Mouse (Mus musculus) retina, postnatal 7 days (tissue): ENCODE results near the gene Wipf2.
"Not testable (repeated sequence)": the region's sequence is repeated elsewhere in the genome, so short reads cannot be mapped to it uniquely, and the experiment has no call there.

Source experiments
- DNase-seq: peaks from one replicate; pipeline ENCODE4 v3.0.0-alpha.2; 2012; ENCODE audit warnings: low read depth, low spot score

Wipf2 gene

DNA sequence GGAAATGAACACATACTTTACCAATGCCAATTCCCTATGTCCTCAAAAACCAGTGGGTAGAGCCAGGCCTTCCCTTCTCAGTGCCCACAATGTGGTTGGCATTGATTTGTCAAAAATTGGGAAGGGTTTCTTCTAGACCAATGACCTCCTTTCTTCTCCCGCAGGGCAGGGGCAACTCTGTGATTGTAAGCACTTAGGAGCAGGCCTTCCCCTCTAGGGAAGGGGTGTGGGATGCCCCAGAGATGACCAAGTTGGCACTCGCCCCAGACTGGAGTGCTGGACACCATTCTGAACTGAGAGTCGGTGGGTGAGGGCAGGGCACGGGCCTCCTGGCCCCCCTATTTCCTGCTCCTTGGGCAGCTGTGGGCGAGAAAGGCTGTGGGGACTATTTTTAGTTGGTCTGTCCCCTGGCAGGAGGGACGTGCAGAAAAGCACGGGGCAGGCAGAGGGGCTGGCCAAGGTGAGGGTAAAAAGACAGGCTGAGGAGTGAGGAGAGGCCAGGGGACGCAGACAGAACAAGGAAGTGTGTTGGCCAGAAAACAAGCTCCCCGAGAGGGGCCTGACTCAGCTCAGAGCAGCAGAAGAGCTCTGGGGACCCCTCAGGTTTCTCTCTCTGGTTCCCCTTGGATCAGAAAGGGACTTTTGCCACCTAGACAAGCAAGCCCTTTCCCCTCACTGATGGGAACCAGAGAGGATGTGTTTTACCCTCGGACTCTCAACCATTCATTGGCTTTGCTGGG is 67.5 kb downstream of the Wipf2 start:
- no peak for DNase-seq

DNA sequence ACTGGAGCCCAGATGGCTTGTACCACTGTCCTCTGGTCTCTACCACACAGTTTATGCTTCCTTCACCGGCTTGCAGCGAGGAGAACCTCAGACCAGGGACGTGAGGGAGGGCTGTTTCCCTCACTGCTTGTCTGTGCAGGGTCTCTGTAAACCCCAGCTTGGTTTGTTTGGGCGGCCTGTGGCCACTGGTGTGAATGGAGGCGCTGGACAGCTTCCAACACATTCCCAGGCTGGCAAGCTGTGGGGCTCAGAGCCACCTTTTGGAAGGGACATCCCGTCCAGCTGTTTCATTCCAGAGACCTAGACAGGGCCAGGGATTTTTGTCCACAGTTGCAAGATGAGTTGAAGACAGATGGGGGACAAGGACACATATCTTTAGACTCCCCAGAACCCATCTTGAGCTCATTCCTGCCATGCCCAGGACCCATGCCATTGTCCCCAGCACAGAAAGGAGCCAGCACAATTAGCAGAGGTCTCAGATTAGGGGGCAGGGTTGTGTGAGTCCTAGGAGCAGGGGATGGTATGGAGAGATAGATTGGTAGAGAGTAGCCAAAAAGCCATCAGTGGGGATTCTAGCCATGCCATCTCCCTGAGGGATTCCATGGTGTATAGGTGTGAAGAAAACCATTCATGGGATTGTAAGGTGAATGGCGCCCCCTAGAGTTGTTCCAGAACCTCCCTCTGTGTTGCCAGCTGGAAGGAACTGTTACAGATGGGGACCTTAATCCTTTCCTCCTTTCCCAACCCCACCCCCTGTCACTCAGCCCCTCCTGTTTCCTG is 68.3 kb downstream of the Wipf2 start:
- DNase-seq = no peak

- DNase-seq = no peak
Measured at GRCm38 (mm10) chr11:98932293-98933091, 69.1 kb downstream of the Wipf2 start.

GRCm38 (mm10) chr11:98933151-98933550 is 69.7 kb downstream of the Wipf2 start:
- no peak for DNase-seq

- DNase-seq = not testable (repeated sequence)
Measured at GRCm38 (mm10) chr11:98933847-98934246, 70.4 kb downstream of the Wipf2 start.

DNA sequence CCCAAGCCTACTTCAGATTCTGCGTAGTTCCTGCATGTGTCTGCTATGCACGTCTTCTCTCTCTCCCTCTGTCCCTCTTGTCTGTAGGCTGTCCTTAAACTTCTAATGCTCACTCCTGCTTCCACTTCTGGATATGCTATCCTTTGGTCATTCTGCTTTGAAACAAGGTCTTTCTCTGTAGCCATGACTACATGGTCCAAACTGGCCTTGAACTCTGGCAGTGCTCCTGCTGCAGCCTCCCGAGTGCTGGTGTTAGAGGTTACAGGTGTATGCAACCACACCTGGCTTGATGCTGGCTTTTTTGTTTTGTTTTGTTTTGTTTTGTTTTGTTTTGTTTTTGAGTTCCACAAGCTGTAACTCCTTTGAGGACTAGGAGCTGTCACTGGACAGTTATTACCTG is 70.9 kb downstream of the Wipf2 start:
- no peak for DNase-seq

DNA sequence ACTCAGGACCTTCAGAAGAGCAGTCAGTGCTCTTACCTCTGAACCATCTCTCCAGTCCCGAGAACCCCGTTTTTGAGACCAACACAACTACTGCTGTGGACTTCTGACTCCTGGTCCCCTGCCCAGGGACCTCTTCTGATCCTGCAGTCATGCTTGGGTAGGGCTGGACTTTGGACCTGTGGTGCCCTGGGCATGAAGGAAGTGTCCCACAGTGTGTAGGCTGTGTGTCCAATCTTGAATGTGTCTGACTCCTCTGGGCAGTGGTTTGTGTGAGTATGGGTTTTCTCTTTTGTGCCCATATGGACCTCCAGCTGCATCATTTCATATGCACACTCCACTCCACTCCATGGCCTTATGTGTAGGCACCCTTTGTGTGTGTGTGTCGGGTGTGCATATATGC is 71.7 kb downstream of the Wipf2 start:
- no peak for DNase-seq

DNA sequence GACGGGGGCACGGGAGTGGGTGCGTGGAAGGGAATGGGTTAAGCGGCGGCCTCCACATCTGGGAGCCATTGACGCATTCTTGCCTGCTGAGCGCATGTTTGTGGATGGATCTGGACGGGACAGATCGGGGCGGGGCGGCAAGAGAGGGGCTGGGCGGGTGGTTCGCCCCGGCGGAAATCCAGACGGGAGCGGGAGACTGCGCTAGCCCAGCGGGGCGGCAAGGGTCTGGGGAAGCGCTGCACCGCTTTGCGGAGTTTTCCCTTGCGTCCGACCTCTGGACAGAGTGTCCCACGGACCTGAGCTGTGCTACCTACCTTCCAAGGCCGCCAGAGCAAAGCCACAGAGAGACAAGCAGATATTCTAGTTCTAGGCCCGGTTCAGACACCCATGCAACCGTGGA is 72.7 kb downstream of the Wipf2 start:
- DNase-seq = no peak

- DNase-seq = no peak
Measured at GRCm38 (mm10) chr11:98936606-98937409, 73.4 kb downstream of the Wipf2 start.

GRCm38 (mm10) chr11:98937410-98937913 is 74.0 kb downstream of the Wipf2 start:
- peak; percentile 76 for DNase-seq

- DNase-seq = no peak
Measured at GRCm38 (mm10) chr11:98937914-98938694, 74.7 kb downstream of the Wipf2 start.

DNA sequence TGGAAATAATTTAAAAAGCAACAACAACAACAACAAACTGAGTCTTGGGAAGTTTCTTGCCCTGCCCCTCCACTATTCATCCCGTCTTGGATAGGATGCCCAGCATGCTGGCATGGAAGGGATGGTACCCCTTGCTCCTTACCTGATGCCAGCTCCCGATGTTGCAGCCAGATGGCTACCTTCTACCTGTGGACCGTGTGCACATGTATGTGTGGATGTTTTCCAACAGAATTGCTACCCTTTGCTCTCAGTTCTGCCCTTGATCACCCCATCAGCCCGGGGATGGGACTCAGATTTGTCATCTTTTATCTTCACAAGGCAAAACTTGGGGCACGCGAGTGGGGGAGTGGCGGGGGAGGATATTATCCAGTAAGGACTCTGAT is 75.3 kb downstream of the Wipf2 start:
- no peak for DNase-seq

DNA sequence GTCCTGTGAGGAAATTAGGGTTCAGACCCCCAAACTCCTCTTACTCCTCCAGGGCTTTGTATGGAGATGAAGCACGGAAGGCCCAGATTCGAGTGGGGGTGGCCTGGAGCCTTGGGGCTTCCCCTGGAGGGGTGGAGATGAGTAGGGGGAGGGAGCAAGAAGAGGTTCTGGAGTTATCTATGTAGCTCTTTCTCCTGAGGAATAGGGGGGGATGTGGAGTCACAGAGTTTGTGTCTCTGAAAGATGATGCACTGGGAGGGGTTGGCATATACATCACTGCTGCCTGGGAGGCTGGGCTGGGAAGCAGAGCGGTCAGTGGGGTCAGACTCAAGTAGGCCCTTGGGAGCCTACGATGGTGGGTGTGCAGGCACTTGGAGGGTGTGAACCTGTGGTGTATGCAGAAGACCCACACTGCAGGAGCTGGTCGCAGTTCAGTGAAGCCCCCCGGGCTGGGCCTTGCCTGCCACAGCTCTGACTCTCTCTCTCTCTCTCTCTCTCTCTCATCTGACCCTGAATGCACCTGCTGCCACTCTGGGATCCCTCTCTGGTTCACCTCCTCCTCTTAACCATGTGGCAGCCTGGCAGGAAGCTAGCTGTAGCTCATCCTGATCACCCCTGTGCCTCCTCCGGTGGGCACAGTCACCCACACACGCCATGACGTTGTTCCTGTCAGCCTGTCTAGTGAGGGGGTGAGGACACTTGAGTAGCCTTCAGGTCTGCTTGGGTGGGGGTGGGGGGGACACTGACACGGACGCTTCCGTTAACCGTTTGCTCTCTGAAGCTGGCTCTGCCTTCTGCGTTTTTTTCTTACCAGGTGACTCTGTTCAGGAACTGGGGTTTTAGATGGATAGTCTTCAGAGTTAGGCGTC is 75.9 kb downstream of the Wipf2 start:
- DNase-seq = no peak

DNA sequence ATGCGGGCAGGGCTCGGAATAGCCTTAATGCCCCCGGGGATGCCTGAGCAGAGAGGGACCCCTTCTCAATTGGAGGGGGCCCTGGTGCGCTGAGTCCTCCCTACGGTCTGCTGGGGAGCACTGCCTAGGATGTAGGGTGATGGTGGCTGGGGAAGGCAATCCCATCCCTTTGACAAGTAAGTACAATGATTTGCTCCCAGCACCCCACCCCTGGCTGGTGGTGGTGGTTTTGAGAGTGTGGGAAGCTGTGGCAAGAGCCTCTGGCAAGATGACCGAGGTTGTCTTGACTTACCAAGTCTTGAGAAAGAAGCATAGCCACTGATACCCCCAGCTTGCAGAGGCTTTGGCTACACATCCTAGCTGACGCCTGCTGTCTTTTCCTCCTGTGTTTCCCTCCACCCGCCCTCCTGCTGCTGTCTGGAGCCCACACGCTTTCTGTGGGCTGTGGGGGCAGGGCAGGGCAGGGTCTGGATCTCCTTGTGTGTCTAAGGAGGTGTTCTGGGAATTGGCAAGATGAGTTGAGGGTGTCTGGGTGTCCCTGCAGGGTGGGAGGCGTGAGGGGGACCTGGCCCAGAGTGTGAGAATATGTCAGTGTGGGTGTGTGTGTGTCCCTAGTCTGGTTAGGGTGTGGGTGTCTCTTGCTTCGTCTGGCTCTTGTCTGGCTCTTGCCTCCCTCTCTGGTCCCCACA is 76.7 kb downstream of the Wipf2 start:
- DNase-seq = no peak

- DNase-seq = no peak
Measured at GRCm38 (mm10) chr11:98940776-98941175, 77.3 kb downstream of the Wipf2 start.

- DNase-seq = no peak
Measured at GRCm38 (mm10) chr11:98941341-98941825, 77.9 kb downstream of the Wipf2 start.

DNA sequence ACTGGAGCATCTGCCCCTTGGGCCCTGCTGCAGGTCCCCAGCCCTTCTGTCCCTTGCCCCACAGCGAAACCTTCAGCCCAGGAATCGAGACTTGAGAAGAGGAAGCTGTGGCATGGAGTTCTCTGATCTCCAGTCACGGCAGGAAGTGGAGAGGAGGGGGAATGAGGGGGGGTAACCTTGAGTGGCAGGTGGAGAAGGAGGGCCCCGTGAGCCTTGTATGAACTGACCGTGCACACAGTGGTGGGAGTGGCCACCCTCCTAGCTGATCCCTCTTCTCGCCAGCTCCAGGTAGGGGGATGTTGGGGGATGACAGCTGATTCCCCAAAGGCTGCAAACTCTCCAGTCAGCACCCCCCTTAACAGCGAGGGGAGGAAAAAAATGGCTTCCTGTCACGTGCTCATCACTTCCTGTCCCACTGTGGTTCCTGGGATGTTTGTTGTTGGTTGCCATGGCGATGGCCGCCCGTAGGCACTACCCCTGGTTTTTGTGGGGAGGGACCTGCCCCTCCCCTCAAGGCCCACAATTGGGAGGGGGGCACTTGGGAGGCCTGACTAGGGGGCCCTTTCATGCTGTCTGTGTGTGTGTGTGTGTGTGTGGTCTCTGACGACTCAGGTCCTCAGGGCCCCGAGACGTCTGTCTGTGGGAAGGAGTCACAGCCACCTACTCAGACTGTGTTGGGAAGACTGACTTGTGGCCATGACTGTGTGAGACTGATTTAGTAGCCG is 78.5 kb downstream of the Wipf2 start:
- DNase-seq = no peak

- no peak for DNase-seq
Measured at GRCm38 (mm10) chr11:98942555-98942922, 79.1 kb downstream of the Wipf2 start.
